Mouse (Mus musculus) gastrocnemius, postnatal 36 days (tissue): ENCODE results near the gene Snx17. TPM values are rescaled to one million over a fixed set of nuclear protein-coding genes. Genes with fewer than 3 reads are reported as not detected.
A peak's percentile ranks its signal among the peaks of the same experiment; 100 is the strongest.

Experiments used
- DNase-seq, 2 experiments: peaks; one replicate each; pipeline ENCODE4 v3.0.0; 2022
- intact Hi-C: fragments of 180-260 bp; cut with DNase I; formaldehyde crosslinking; loops from one replicate; pipeline ENCODE4 v1.15.1; 2025
- total RNA-seq, 2 experiments: library from RNA; stranded (reverse); gene quantifications; 2 replicates each; pipeline ENCODE4 v1.2.3; 2021

Gene Snx17
- total RNA-seq, 2 experiments from 2014 or later, result 28.1 to 29.7 TPM

DNA sequence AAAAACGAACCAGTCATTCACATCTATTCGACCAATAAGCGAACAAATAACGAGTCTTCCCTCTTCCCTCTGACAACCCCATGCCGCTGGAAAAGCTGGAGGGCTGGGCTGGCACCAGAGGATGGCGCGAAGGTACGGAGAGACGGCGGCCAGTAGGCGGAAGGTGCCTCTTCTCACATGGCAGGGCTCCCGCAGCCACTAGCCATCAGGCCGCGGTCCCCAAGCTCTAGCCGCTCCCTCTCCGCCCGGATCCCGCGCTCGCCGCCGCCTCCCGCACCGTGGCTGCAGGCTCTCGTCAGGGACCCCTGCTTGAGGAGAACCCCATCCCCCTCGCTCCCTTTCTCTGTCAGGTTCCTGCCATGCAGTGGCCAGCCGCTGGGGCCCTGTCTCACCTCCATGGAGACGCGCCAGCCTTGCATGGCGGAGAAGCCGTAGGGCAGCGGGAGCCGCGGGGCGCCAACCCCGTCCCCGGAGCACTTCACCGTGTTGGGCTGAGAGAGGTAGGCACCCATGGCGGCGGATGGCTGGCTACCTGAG lies 27.0 kb downstream of the Snx17 start:
- intact Hi-C loops, result loop anchor here (2.0 to 5.0 kb wide), 2 partner anchors 21 to 107 kb away; partner anchors contain the start of genes Gm9970 and Nrbp1
- DNase-seq, result no peak

GRCm38 (mm10) chr5:31220448-31221303 lies 27.6 kb downstream of the Snx17 start, which contains the start of gene Ppm1g:
Gene Ppm1g, minus strand, starts transcription at chr5:31220687.
- intact Hi-C loops, result loop anchor here (2.0 kb wide), 1 partner anchor 20 kb away; the partner anchor contains the start of genes Gm9970 and Nrbp1
- peak; percentile 96 to 99 for DNase-seq

- intact Hi-C loops, result loop anchor here (2.0 kb wide), 1 partner anchor 19 kb away; the partner anchor contains the start of genes Gm9970 and Nrbp1
- no peak for DNase-seq
These were observed 28.4 kb downstream of the Snx17 start for GRCm38 (mm10) chr5:31221304-31221945.

DNA sequence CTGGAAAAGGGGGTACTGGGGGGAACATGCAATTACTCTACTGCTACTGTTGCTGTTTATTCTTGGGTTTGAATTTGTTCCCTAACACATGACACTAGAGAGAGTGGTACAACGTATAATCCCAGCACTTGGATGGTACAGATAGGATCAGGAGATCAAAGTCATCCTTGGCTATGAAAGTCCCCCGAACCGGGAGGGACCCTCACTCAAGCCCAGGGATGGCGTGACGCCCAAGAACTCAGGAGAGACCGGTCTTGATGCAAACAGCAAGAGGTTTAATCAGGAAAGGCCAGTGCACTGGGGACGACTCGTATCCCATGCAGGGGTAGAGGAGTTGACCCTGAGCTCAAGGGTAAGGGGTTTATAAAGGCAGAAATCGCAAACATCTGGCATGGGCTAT lies 29.7 kb downstream of the Snx17 start:
- intact Hi-C loops, result no loop called here

GRCm38 (mm10) chr5:31226641-31227040 lies 33.6 kb downstream of the Snx17 start:
- no peak for DNase-seq
- intact Hi-C loops, result no loop called here

More for the DNA sequence above, 29.7 kb downstream of the Snx17 start:
- no peak for DNase-seq

GRCm38 (mm10) chr5:31240637-31241521 lies 47.9 kb downstream of the Snx17 start, which contains the start of the genes Nrbp1 and Gm9970:
Gene Nrbp1, plus strand, starts transcription at chr5:31240864.
Gene Gm9970, minus strand, starts transcription at chr5:31241232.
- intact Hi-C loops, result loop anchor here (2.0 to 5.0 kb wide), 2 partner anchors 20 to 46 kb away; partner anchors contain the start of gene Ppm1g
- peak; percentile 93 to 95 for DNase-seq

DNA sequence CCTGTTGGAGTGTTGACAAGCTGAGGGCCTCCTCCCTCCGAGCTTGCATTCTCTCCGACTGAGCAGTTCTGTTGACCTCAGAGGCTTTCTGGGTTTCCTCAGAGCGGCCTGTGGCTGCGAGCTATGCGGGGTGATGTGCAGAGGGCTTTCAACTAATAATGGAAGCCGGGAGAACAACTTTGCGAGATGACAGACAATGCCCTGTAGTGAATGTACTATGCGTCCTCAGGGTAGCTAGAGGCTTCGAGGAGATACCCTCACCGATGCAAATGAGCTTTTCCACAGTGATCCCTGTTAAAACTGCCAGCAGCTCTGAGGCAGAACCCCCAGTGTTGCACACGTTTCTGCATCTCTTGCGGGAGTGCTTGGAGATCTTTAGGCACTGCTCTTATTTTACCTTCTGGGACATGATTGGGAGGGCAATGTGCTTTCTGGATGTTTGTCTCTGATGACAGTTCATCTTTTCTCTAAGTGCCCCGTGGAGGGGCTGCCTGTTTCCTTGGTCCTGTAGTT lies 48.6 kb downstream of the Snx17 start:
- intact Hi-C loops, result loop anchor here (2.0 to 5.0 kb wide), 2 partner anchors 21 to 46 kb away; partner anchors contain the start of gene Ppm1g
- DNase-seq, result no peak

DNA sequence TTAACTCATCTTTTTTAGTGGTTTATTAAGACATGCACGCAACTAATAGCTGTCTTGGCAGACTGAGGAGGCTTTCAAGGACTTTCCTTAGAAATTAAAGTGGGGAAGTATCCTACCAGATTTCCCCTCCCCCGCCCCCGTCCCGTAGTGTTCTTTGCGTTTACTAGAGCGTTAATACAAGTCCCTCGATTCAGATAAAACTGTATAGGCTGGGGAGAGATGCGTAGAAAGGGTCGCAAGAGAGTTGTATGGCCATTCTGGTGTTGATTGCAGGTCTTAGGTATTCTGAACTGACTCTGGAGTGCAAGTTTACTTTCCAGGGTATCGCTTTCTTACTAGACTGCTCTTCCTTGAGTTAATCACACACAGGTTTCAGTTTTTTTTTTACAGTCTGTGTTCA lies 49.2 kb downstream of the Snx17 start:
- no peak for DNase-seq
- intact Hi-C loops, result loop anchor here (5.0 kb wide), 1 partner anchor 45 kb away; no protein-coding TSS in a partner anchor

Other genes with a start within 250 kb of the Snx17 start
- gene Cgref1, start 247.6 kb upstream of the Snx17 start, total RNA-seq, result 1 to 10 TPM; 2.5 TPM
- gene Preb, start 232.9 kb upstream of the Snx17 start, total RNA-seq, result 10 to 100 TPM; 76.7 to 86.2 TPM
- under 1 TPM; 0.15 to 0.32 TPM for gene Tcf23, start 224.6 kb upstream of the Snx17 start, total RNA-seq
- 10 to 100 TPM; 42.4 to 43.6 TPM for gene Atraid, start 144.9 kb upstream of the Snx17 start, total RNA-seq
- 1 to 10 TPM; 2.5 to 3.8 TPM for gene Slc5a6, start 144.3 kb upstream of the Snx17 start, total RNA-seq
- 10 to 100 TPM; 21.3 to 21.7 TPM for gene Cad, start 138.4 kb upstream of the Snx17 start, total RNA-seq
- gene Dnajc5g, start 86.9 kb upstream of the Snx17 start, total RNA-seq, result not detected
- gene Slc30a3, start 85.0 kb upstream of the Snx17 start, total RNA-seq, result not detected
- gene Trim54, start 76.5 kb upstream of the Snx17 start, total RNA-seq, result 100 to 1,000 TPM; 349 to 367 TPM
- not detected for gene Ucn, start 54.4 kb upstream of the Snx17 start, total RNA-seq
- gene Mpv17, start 39.0 kb upstream of the Snx17 start, total RNA-seq, result 10 to 100 TPM; 19.1 to 23.9 TPM
- gene Gm29609, start 13.3 kb upstream of the Snx17 start, total RNA-seq, result 1 to 10 TPM in 1 of 2 experiments, under 1 TPM in 1; 0.59 to 1.7 TPM
- gene Gtf3c2, start 13.1 kb upstream of the Snx17 start, total RNA-seq, result 10 to 100 TPM; 17.8 to 20.8 TPM
- gene Eif2b4, start 203 bp downstream of the Snx17 start, total RNA-seq, result 10 to 100 TPM; 44.1 to 52.9 TPM
- gene Zfp513, start 9.1 kb downstream of the Snx17 start, total RNA-seq, result 1 to 10 TPM; 5.1 to 5.8 TPM
- 10 to 100 TPM; 33.9 to 47.2 TPM for gene Ppm1g, start 27.5 kb downstream of the Snx17 start, total RNA-seq
- gene Nrbp1, start 47.6 kb downstream of the Snx17 start, total RNA-seq, result 10 to 100 TPM; 51.1 to 60.0 TPM
- gene Gm9970, start 48.0 kb downstream of the Snx17 start, total RNA-seq, result not detected
- 1 to 10 TPM in 1 of 2 experiments, under 1 TPM in 1; 0.81 to 1.6 TPM for gene Krtcap3, start 58.5 kb downstream of the Snx17 start, total RNA-seq
- gene Ift172, start 97.9 kb downstream of the Snx17 start, total RNA-seq, result 10 to 100 TPM; 20.3 to 26.3 TPM
- 1 to 10 TPM in 1 of 2 experiments, under 1 TPM in 1; 0.74 to 1.3 TPM for gene Fndc4, start 102.9 kb downstream of the Snx17 start, total RNA-seq
- not detected for gene Gckr, start 104.2 kb downstream of the Snx17 start, total RNA-seq